Mouse (Mus musculus): ENCODE results near the gene Gm3239. TPM values are rescaled to one million over a fixed set of nuclear protein-coding genes. Genes with fewer than 3 reads are reported as not detected.
"Not testable (repeated sequence)": the region's sequence is repeated elsewhere in the genome, so short reads cannot be mapped to it uniquely, and the experiment has no call there.

Gm3239 gene
- 0.41 TPM in 1 of 2 replicates, not detected in the other for polyA plus RNA-seq (2014; fragmentation: Nextera tagmentation; extraction: Ambion mirVana)

- not testable (repeated sequence) for H3K4me2 ChIP-seq (ENCODE audit: low read depth); H3K4me3 ChIP-seq (ENCODE audit: low read depth, low read length)
- no CpG with 5 or more reads among the region's 2 CpGs for WGBS
These were observed at the start of gene Gm3239 for GRCm38 (mm10) chr14:4663892-4664291. Gene Gm3239, plus strand, starts transcription at chr14:4664192.

GRCm38 (mm10) chr14:4632052-4632451 is 31.9 kb upstream of the Gm3239 start, which contains the start of gene Gm8159:
Gene Gm8159, plus strand, starts transcription at chr14:4632352.
- not testable (repeated sequence) for DNase-seq (ENCODE audit: low spot score); H3K9ac ChIP-seq (ENCODE audit: low read length); H3K36me3 ChIP-seq (ENCODE audit: control insufficient read depth, insufficient read depth, low read length); H3K4me3 ChIP-seq (ENCODE audit: low read depth, low read length); ATAC-seq (ENCODE audit: insufficient read depth, low FRiP score, low TSS enrichment); H3K4me1 ChIP-seq (ENCODE audit: control insufficient read depth, insufficient read depth, low read length); H3K9me3 ChIP-seq (ENCODE audit: control insufficient read depth, low read length); H3K27ac ChIP-seq (ENCODE audit: low read depth, low read length); H3K27me3 ChIP-seq (ENCODE audit: control insufficient read depth, insufficient read depth, low read length); H3K4me2 ChIP-seq (ENCODE audit: low read depth)
- WGBS: no CpG with 5 or more reads among the region's 2 CpGs

More at GRCm38 (mm10) chr14:4663892-4664291, at the start of gene Gm3239:
- DNase-seq (ENCODE audit: low spot score); H3K27ac ChIP-seq (ENCODE audit: low read depth, low read length); ATAC-seq (ENCODE audit: insufficient read depth, low FRiP score, low TSS enrichment); H3K27me3 ChIP-seq (ENCODE audit: control insufficient read depth, insufficient read depth, low read length); H3K9ac ChIP-seq (ENCODE audit: low read length); H3K36me3 ChIP-seq (ENCODE audit: control insufficient read depth, insufficient read depth, low read length); H3K4me1 ChIP-seq (ENCODE audit: control insufficient read depth, insufficient read depth, low read length); H3K9me3 ChIP-seq (ENCODE audit: control insufficient read depth, low read length): not testable (repeated sequence)

GRCm38 (mm10) chr14:4649309-4649708 is 14.7 kb upstream of the Gm3239 start:
- H3K27ac ChIP-seq (ENCODE audit: low read depth, low read length); ATAC-seq (ENCODE audit: insufficient read depth, low FRiP score, low TSS enrichment); H3K27me3 ChIP-seq (ENCODE audit: control insufficient read depth, insufficient read depth, low read length); H3K9ac ChIP-seq (ENCODE audit: low read length); H3K4me1 ChIP-seq (ENCODE audit: control insufficient read depth, insufficient read depth, low read length); H3K36me3 ChIP-seq (ENCODE audit: control insufficient read depth, insufficient read depth, low read length); H3K9me3 ChIP-seq (ENCODE audit: control insufficient read depth, low read length): not testable (repeated sequence)
- peak overlapping the region; percentile 19 for H3K4me3 ChIP-seq (ENCODE audit: low read depth, low read length)
- H3K4me2 ChIP-seq (ENCODE audit: low read depth): peak overlapping the region; percentile 46; the same call in 1 of the 2 replicates
- 4% methylated on average over 12 of the region's 18 CpGs for WGBS
- DNase-seq (ENCODE audit: low spot score): peak; percentile 5

GRCm38 (mm10) chr14:4650324-4650723 is 13.7 kb upstream of the Gm3239 start:
- not testable (repeated sequence) for ATAC-seq (ENCODE audit: insufficient read depth, low FRiP score, low TSS enrichment); DNase-seq (ENCODE audit: low spot score)

GRCm38 (mm10) chr14:4708938-4709337 is 44.9 kb downstream of the Gm3239 start, which contains the start of gene Gm7876:
Gene Gm7876, plus strand, starts transcription at chr14:4709238.
- not testable (repeated sequence) for H3K4me1 ChIP-seq (ENCODE audit: control insufficient read depth, insufficient read depth, low read length)

More at GRCm38 (mm10) chr14:4650324-4650723, 13.7 kb upstream of the Gm3239 start:
- not testable (repeated sequence) for H3K4me3 ChIP-seq (ENCODE audit: low read depth, low read length); H3K27ac ChIP-seq (ENCODE audit: low read depth, low read length); H3K9me3 ChIP-seq (ENCODE audit: control insufficient read depth, low read length); H3K36me3 ChIP-seq (ENCODE audit: control insufficient read depth, insufficient read depth, low read length); H3K4me1 ChIP-seq (ENCODE audit: control insufficient read depth, insufficient read depth, low read length); H3K9ac ChIP-seq (ENCODE audit: low read length); H3K4me2 ChIP-seq (ENCODE audit: low read depth); H3K27me3 ChIP-seq (ENCODE audit: control insufficient read depth, insufficient read depth, low read length)
- under 1% methylated on average over 3 of the region's 9 CpGs for WGBS

More at GRCm38 (mm10) chr14:4708938-4709337, 44.9 kb downstream of the Gm3239 start, which contains the start of gene Gm7876:
- H3K4me3 ChIP-seq (ENCODE audit: low read depth, low read length); H3K27me3 ChIP-seq (ENCODE audit: control insufficient read depth, insufficient read depth, low read length); H3K27ac ChIP-seq (ENCODE audit: low read depth, low read length); H3K9ac ChIP-seq (ENCODE audit: low read length); H3K4me2 ChIP-seq (ENCODE audit: low read depth); H3K36me3 ChIP-seq (ENCODE audit: control insufficient read depth, insufficient read depth, low read length); DNase-seq (ENCODE audit: low spot score); ATAC-seq (ENCODE audit: insufficient read depth, low FRiP score, low TSS enrichment); H3K9me3 ChIP-seq (ENCODE audit: control insufficient read depth, low read length): not testable (repeated sequence)
- 81% methylated on average over 1 of the region's 2 CpGs for WGBS

Other genes starting within 250 kb of the Gm3239 start
- 0.74 and 1.3 TPM in 2 replicates for gene Gm3164, start 248.7 kb upstream of the Gm3239 start, polyA plus RNA-seq (2014; fragmentation: Nextera tagmentation; extraction: Ambion mirVana)
- not detected in 2 replicates for gene Gm3173, start 233.2 kb upstream of the Gm3239 start, polyA plus RNA-seq (2014; fragmentation: Nextera tagmentation; extraction: Ambion mirVana)
- gene Gm3182, start 182.4 kb upstream of the Gm3239 start, polyA plus RNA-seq (2014; fragmentation: Nextera tagmentation; extraction: Ambion mirVana): not detected in 2 replicates
- not detected in 2 replicates for gene Gm3047, start 108.8 kb upstream of the Gm3239 start, polyA plus RNA-seq (2014; fragmentation: Nextera tagmentation; extraction: Ambion mirVana)
- not detected in 2 replicates for gene Gm8159, start 31.8 kb upstream of the Gm3239 start, polyA plus RNA-seq (2014; fragmentation: Nextera tagmentation; extraction: Ambion mirVana)
- gene Gm7876, start 45.0 kb downstream of the Gm3239 start, polyA plus RNA-seq (2014; fragmentation: Nextera tagmentation; extraction: Ambion mirVana): not detected in 2 replicates
- 0.24 and 0.49 TPM in 2 replicates for gene Gm3252, start 62.6 kb downstream of the Gm3239 start, polyA plus RNA-seq (2014; fragmentation: Nextera tagmentation; extraction: Ambion mirVana)
- not detected in 2 replicates for gene Gm9602, start 112.1 kb downstream of the Gm3239 start, polyA plus RNA-seq (2014; fragmentation: Nextera tagmentation; extraction: Ambion mirVana)
- not detected in 2 replicates for gene Gm3269, start 173.9 kb downstream of the Gm3239 start, polyA plus RNA-seq (2014; fragmentation: Nextera tagmentation; extraction: Ambion mirVana)
- gene Gm3264, start 191.4 kb downstream of the Gm3239 start, polyA plus RNA-seq (2014; fragmentation: Nextera tagmentation; extraction: Ambion mirVana): 1.3 TPM in 1 of 2 replicates, not detected in the other
- not detected in 2 replicates for gene Gm3278, start 228.2 kb downstream of the Gm3239 start, polyA plus RNA-seq (2014; fragmentation: Nextera tagmentation; extraction: Ambion mirVana)

Data from neural tube, embryonic 11.5 days (tissue).